Mouse (Mus musculus) heart, embryonic 12.5 days (tissue): ENCODE data around the gene Ppp1cc. TPM values are rescaled to one million over a fixed set of nuclear protein-coding genes. Genes with fewer than 3 reads are reported as not detected.

Source experiments
- ATAC-seq: fragments of 200-750 bp; cut with Nextera tagmentation; 2 replicates; pipeline ENCODE4 v1.8.0; 2017; ENCODE audit warnings: moderate TSS enrichment, moderate library complexity; ENCODE audit not compliant: insufficient number of reproducible peaks, low FRiP score
- H3K27ac ChIP-seq: fragments of 300-500 bp; sonication (generic); 2 replicates; pipeline ENCODE4 v1.5.1; 2016; ENCODE audit warnings: mild to moderate bottlenecking, moderate library complexity; ENCODE audit not compliant: poor library complexity, severe bottlenecking
- H3K27me3 ChIP-seq: fragments of 300-500 bp; sonication (generic); replicated peaks from 2 replicates; pipeline ENCODE4 v1.6.1; 2016; ENCODE audit warnings: mild to moderate bottlenecking, moderate library complexity
- H3K36me3 ChIP-seq: fragments of 300-500 bp; sonication (generic); 2 replicates; pipeline ENCODE4 v1.6.1; 2016; ENCODE audit warnings: mild to moderate bottlenecking, moderate library complexity
- H3K4me1 ChIP-seq: fragments of 300-500 bp; sonication (generic); replicated peaks from 2 replicates; pipeline ENCODE4 v1.6.1; 2016; ENCODE audit warnings: mild to moderate bottlenecking
- H3K4me2 ChIP-seq: fragments of 300-500 bp; sonication (generic); 2 replicates; pipeline ENCODE4 v1.6.1; 2016; ENCODE audit warnings: mild to moderate bottlenecking, moderate library complexity
- H3K4me3 ChIP-seq: fragments of 300-500 bp; sonication (generic); 2 replicates; pipeline ENCODE4 v1.5.1; 2016; ENCODE audit warnings: mild to moderate bottlenecking
- H3K9ac ChIP-seq: fragments of 300-500 bp; sonication (generic); 2 replicates; pipeline ENCODE4 v1.6.1; 2016; ENCODE audit warnings: mild to moderate bottlenecking, moderate library complexity
- H3K9me3 ChIP-seq: fragments of 300-500 bp; sonication (generic); replicated peaks from 2 replicates; pipeline ENCODE4 v1.6.1; 2016; ENCODE audit warnings: mild to moderate bottlenecking, moderate library complexity
- WGBS: fragments of 180-500 bp; shearing (Covaris S2); methylation state at CpG from one replicate; pipeline ENCODE4 v1.1.7; 2016; 5-methylcytosine and 5-hydroxymethylcytosine counted together
- polyA plus RNA-seq: library from polyadenylated mRNA; unstranded; fragments of >200 nt; fragmentation: Nextera tagmentation; extraction: Ambion mirVana; gene quantifications from 2 replicates; pipeline ENCODE4 v1.2.1, GENCODE M21; 2016

Gene Ppp1cc
- polyA plus RNA-seq, 1 experiment from 2014 or later = 222 TPM

- Histone ChIP-seq H3K4me1 (peaks cover 12% of the 10 kb centered on the region; the same call in 1 of the 2 replicates), H3K4me2 (no peak overlapping the region), H3K27ac (no peak overlapping the region), H3K9ac (no peak overlapping the region), H3K4me3 (no peak overlapping the region), H3K9me3 (no peaks in the 10 kb centered on the region), H3K27me3 (no peaks in the 10 kb centered on the region), H3K36me3 (no peaks in the 10 kb centered on the region)
- 75% methylated on average over 12 of the region's 12 CpGs for WGBS
- no peak for ATAC-seq
Measured at GRCm38 (mm10) chr5:122218109-122218905, 60.2 kb downstream of the Ppp1cc start.

GRCm38 (mm10) chr5:122218928-122219327 is 60.9 kb downstream of the Ppp1cc start:
- no peak for ATAC-seq
- H3K4me3 ChIP-seq = no peak overlapping the region
- 73% methylated on average over 7 of the region's 7 CpGs for WGBS

GRCm38 (mm10) chr5:122219655-122220629 is 61.9 kb downstream of the Ppp1cc start:
- Histone ChIP-seq H3K27me3 (no peaks in the 10 kb centered on the region), H3K9ac (no peak overlapping the region), H3K4me1 (peaks cover 12% of the 10 kb centered on the region; the same call in 1 of the 2 replicates), H3K4me2 (no peak overlapping the region), H3K9me3 (no peaks in the 10 kb centered on the region), H3K27ac (no peak overlapping the region), H3K4me3 (no peak overlapping the region), H3K36me3 (no peaks in the 10 kb centered on the region)
- WGBS = 61% methylated on average over 18 of the region's 18 CpGs
- 0 out of 2 replicates have a peak, but pooled peaks have one; percentile 33 for ATAC-seq

More at GRCm38 (mm10) chr5:122218928-122219327, 60.9 kb downstream of the Ppp1cc start:
- Histone ChIP-seq H3K9ac (no peak overlapping the region), H3K36me3 (no peaks in the 10 kb centered on the region), H3K4me1 (peaks cover 12% of the 10 kb centered on the region; the same call in 1 of the 2 replicates), H3K27ac (no peak overlapping the region), H3K27me3 (no peaks in the 10 kb centered on the region), H3K4me2 (no peak overlapping the region), H3K9me3 (no peaks in the 10 kb centered on the region)

- 85% methylated on average over 4 of the region's 4 CpGs for WGBS
- no peaks in the 10 kb centered on the region for H3K9me3 ChIP-seq
- no peak overlapping the region for H3K4me3 ChIP-seq
- no peaks in the 10 kb centered on the region for H3K27me3 ChIP-seq
- H3K4me2 ChIP-seq = no peak overlapping the region
- no peaks in the 10 kb centered on the region for H3K36me3 ChIP-seq
- no peak overlapping the region for H3K9ac ChIP-seq
- ATAC-seq = no peak
- H3K27ac ChIP-seq = no peak overlapping the region
- H3K4me1 ChIP-seq = peaks cover 19% of the 10 kb centered on the region
Measured at GRCm38 (mm10) chr5:122221085-122221484, 63.0 kb downstream of the Ppp1cc start.

GRCm38 (mm10) chr5:122224291-122224690 is 66.2 kb downstream of the Ppp1cc start:
- H3K4me3 ChIP-seq = no peak overlapping the region
- H3K4me2 ChIP-seq = no peak overlapping the region
- no peaks in the 10 kb centered on the region for H3K36me3 ChIP-seq
- H3K4me1 ChIP-seq = peaks cover 19% of the 10 kb centered on the region
- H3K27ac ChIP-seq = no peak overlapping the region
- no peaks in the 10 kb centered on the region for H3K27me3 ChIP-seq
- H3K9ac ChIP-seq = no peak overlapping the region
- ATAC-seq = no peak
- 0 out of 2 replicates have a peak, but pooled peaks cover 9% of the 10 kb centered on the region for H3K9me3 ChIP-seq
- 92% methylated on average over 2 of the region's 2 CpGs for WGBS

Other genes starting within 250 kb of the Ppp1cc start
- 7.6 and 10.1 TPM in 2 replicates for gene Cux2, start 108.2 kb upstream of the Ppp1cc start, polyA plus RNA-seq
- gene Myl2, start 57.3 kb upstream of the Ppp1cc start, polyA plus RNA-seq = 7,161 and 7,647 TPM in 2 replicates
- gene Ccdc63, start 17.5 kb upstream of the Ppp1cc start, polyA plus RNA-seq = 0.33 and 0.42 TPM in 2 replicates
- gene Hvcn1, start 48.5 kb downstream of the Ppp1cc start, polyA plus RNA-seq = 1.8 and 2.8 TPM in 2 replicates
- gene Tctn1, start 106.2 kb downstream of the Ppp1cc start, polyA plus RNA-seq = 2.7 and 3.2 TPM in 2 replicates
- gene Pptc7, start 126.1 kb downstream of the Ppp1cc start, polyA plus RNA-seq = 13.4 and 14.3 TPM in 2 replicates
- 7.8 and 9.1 TPM in 2 replicates for gene Rad9b, start 196.0 kb downstream of the Ppp1cc start, polyA plus RNA-seq
- gene Vps29, start 196.1 kb downstream of the Ppp1cc start, polyA plus RNA-seq = 219 and 232 TPM in 2 replicates
- gene Gpn3, start 213.6 kb downstream of the Ppp1cc start, polyA plus RNA-seq = 58.7 and 59.1 TPM in 2 replicates
- gene Fam216a, start 214.1 kb downstream of the Ppp1cc start, polyA plus RNA-seq = 59.3 and 64.2 TPM in 2 replicates
- 105 and 109 TPM in 2 replicates for gene Arpc3, start 233.6 kb downstream of the Ppp1cc start, polyA plus RNA-seq